Mouse (Mus musculus) c-Kit-positive CD71-negative TER-119-negative erythroid progenitor cells, embryonic 14.5 days (primary cell): ENCODE measurements around the gene St7l.

Experiments used
- DNase-seq: peaks from one replicate; pipeline ENCODE4 v3.0.0-alpha.2; 2013; ENCODE audit warnings: low read depth

The St7l gene

DNA sequence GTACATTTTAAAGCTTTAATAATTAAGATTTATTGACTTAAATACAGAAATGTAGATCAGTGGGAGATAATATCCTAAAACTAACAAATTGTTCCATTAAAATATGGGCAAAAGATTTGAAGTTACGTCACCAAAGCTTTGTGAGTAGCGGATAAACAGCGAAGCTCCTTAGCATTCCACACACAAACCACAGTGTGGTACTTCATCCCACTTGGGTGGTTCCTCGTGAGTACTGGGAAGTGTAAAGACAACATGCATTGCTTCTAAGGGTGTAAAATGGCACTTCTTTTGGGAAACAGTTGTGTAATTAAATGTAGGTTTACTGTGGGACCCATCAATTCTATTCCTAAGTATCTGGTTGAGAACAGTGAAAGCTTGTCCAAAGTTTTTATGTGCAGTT, 37.3 kb downstream of the St7l start:
- DNase-seq: no peak

DNA sequence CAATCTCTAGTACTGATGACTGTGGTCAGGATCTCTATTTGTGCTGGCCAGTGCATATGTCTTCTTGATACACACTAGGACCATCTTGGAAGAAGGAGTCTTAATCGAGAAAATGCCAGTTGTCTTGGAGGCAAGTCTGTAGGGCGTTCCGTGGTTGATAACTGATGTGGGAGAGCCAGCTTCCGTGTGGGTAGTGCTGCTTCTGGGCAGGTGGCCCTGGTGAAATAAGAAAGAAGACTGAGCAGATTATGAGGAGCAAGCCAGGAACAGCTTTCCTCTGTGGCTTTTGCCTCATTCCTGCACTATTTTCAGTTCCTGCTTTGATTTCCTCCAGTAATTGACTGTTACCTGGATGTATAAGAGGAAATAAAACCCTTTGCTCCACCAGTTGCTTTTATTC, 41.6 kb downstream of the St7l start:
- DNase-seq: no peak

DNA sequence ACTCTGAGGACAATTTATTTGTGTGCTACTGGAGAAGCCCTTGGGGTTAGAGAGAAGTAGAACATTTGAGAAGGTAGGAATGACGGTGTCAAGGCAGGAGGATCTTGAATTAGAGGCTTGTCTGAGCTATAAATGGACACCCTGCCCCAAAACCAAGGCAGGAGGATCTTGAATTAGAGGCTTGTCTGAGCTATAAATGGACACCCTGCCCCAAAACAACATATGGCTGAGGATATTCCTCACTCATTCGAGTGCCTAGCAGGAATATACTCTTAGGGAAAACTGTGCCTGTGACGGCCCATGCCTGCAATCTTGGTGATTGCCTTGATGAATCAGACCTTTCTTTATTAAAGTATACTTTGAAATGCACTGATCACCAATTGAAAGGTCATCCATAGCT, 42.2 kb downstream of the St7l start:
- no peak for DNase-seq

- no peak for DNase-seq
Observed at GRCm38 (mm10) chr3:104909195-104909594, 45.4 kb downstream of the St7l start.

GRCm38 (mm10) chr3:104914986-104915385, 51.2 kb downstream of the St7l start:
- no peak for DNase-seq

DNA sequence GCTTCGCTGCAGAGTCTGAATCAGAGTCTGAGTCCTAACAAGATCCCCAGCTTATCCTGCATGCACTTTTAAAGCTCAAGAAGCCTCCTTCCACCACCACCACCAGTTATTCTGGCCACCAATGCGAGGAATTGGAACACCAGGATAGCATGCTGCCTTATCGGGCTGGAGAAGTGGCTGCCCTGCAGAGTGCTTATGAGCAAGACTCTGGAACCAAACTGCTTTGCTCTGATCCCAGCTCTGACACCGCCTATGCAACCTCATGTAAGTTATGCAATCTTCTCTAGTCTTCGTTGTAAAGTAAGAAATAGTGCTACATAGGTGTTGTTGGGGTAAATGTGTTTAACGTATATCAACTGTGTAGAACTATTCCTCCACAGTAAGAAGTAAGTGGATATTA, 65.6 kb downstream of the St7l start:
- no peak for DNase-seq

DNA sequence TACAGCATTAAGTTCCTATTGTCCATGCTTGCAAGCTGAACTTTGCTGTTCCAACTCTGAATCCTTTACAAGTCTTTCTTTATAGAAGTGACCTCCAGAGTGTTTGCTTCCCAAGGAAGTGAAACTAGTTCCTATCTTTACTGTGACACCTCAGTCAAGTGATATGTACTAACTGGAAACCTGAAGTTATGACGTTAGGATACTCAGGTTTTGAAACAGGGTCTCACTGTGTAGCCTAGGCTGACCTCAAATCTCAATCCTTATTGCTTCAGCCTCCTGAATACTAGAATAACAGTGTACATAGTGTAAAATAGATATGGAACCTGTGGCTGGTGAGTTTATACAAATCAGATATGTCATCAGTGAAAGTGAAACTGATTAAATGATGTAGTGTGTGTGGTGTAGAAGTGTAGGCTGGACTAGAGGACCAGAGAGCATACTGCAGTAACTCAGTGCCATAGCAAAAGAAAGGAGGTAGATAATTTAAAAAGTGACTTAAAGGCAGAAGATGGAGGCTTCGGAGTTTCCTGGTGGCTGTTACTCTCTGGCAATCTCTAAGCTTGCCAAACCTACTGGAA, 74.0 kb downstream of the St7l start:
- no peak for DNase-seq

DNA sequence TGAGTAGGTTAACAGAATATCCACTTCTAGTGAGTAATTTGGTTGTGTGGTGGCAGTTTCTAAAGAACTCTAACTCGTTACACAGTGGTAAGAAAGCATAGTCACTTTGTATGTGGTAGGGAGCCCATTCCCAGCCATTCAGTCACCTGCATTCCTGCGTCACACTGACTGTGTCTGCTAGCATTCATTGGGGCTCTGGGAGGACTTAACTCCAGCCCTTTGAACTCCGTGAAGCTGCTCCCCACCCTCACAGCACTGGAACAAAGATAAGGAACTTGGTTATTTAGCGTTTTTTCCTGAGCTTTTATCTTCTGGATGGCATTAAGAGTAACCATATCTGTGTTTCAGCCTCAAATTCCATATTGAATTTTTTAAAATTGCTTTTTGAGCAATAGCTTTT, 74.5 kb downstream of the St7l start:
- no peak for DNase-seq

- no peak for DNase-seq
Observed at GRCm38 (mm10) chr3:104940691-104941090, 76.9 kb downstream of the St7l start.

GRCm38 (mm10) chr3:104942682-104943081, 78.9 kb downstream of the St7l start:
- DNase-seq: no peak

GRCm38 (mm10) chr3:104943333-104943732, 79.5 kb downstream of the St7l start:
- DNase-seq: no peak

- DNase-seq: no peak
Observed at GRCm38 (mm10) chr3:104944894-104945293, 81.1 kb downstream of the St7l start.

GRCm38 (mm10) chr3:104950926-104951325, 87.1 kb downstream of the St7l start:
- no peak for DNase-seq

- DNase-seq: no peak
Observed at GRCm38 (mm10) chr3:104952891-104953670, 89.3 kb downstream of the St7l start.

DNA sequence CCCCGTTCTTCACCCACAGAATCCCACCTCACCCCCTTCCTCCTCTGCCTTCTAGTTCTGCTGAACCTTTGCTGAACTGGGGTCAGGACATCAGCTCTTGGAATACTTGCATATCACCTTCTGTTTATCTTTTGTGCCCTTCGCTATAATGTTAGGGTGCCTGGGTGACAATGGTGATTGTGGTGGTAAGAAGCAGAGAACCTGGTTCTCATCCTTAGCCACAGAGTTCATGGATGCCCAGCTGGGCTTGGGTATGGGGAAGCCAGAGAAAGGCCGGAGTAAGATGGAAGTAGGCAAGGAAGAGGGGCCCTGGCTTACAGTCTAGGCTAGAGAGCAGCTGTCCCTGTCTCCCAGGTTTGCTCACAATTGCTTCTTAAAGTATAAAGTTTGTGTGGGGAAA, 90.3 kb downstream of the St7l start:
- no peak for DNase-seq

DNA sequence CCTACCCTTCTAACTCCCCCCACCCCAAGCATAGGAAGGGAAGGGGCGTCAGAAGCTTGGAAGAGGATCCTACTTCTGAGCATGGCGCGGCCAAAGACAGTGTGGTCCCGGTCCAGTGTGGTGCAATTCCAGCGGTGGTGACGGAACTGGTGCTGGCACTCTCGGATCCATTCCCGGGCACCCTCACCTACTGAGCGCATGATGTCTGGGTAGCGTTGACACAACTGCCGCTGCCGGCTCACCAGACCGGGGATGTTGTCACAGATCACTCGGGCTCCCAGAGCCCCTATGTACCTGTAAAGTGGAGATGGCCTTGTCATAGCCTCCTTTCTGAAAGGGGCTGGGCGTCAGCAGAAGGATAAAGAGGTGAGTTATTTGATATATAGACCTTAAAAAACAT, 90.7 kb downstream of the St7l start:
- no peak for DNase-seq

DNA sequence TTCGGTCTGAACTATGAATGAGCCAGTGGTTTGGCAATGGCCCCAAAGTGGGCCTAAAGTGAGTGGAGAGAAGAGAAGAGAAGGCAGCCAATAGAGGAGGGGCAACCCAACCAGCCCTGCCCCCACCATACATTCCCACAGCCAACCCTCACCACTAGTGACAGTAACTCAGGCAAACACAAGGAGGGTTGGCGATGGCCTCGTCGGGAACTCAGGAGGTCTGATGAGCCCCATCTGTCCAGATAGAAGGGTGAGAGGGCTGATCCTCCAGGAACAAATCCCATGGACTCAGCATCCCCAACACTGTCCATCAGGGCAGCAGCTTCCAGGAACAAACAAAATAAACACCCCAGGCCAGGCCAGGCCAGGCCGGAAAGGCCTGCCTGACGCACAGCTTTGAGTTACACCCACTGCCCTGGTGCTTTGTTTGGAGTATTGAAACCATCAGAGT, 92.4 kb downstream of the St7l start:
- no peak for DNase-seq

DNA sequence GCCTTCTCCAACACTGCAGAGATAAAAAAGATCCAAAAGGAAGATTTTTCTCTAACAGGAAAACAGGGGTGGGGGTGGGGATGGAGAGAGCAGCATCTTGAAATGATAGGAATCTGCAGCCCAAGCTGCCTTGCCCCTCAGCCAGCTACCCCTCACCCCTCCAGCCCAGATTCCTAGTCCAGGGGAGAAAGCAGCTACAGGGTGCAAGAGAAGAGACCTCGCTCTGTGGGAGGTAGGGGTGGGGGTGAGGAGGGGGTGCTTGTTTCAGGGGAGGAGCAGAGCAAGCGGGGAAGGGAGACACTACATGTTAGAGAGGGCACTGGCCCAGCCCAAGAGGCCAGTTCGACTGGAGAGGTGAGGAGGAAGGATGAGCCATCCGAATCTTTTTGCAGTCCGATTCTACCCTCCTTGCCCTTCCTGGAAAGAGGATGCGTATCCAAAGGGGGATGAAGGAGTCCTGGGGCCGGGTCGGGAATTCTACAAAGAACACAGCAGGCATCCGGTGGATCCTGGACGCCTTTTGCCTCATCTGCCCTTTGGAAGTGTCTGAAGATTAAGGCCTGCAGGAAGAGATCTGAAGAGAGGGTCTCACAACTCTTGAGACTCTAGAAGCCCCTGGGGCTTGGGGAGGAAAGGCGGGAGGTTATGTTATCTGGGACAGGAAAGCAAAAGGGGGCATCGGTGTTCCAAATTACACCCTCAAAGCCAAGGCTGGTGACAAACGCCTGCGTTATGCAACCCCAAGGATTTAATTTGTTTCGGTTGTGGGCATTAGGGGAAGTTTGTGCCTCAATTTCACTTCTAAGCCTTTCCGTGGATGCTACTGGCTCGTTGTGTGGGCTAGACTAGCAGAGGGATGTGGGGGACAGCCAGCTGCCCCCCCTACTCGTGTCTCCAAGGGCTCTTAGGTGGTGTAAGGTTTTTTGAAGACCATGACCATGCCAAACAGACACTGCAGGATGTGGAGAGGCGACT, 96.5 kb downstream of the St7l start:
- no peak for DNase-seq

GRCm38 (mm10) chr3:104961066-104962059, 97.6 kb downstream of the St7l start, which contains the start of gene Wnt2b:
Wnt2b (minus strand) TSS chr3:104961921.
- no peak for DNase-seq

DNA sequence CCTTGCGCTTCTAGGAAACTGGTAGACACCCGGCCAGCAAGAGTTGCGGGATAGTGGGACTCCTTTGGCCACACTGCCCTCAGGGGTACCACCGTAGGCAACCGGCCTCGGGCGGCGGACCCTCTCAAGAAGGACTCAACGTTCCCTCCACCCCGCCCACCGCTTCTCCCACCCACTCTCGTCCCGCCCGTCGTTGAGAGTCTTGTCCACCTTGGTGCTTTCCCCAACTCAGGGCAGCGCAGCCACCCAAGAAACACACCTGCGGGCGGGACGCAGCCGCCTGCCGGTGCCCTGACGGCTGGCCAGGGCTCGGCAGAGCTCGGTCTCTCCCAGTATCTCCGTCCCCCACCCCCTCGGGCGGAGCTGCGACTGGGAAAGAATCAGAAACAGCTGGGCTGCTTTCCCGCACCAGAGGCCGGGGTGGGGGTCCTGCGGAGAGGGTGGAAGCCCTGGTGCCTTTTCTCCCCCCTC, 98.4 kb downstream of the St7l start:
- DNase-seq: no peak

GRCm38 (mm10) chr3:104962866-104963265, 99.1 kb downstream of the St7l start:
- no peak for DNase-seq
